Mouse (Mus musculus): ENCODE measurements around the gene Dscam.

DNA sequence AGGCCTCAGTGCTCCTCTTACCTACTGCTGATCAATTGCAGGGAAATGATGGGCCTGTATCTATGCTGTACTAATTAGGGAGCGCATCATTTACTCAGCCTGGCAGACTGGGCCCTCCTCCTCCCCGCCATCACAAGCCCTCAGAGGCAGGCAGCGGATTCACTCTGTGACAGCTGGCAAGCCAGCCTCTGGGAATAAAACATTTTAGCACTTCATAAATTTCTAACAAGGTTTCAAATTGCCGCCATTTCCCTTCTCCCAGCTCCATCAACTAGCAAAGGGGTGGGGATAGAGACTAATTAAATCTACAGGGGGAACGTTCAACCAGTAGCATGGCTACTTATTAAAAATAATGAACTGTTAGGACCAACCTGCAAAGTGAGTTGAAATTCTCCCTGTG lies 72.0 kb downstream of the Dscam start:
- TF ChIP-seq CTCF (IDR thresholded peaks at IDR 0.05; ENCODE audit: extremely low read depth, insufficient read depth, insufficient read length, insufficient replicate concordance) (no peak), POLR2A (IDR thresholded peaks at IDR 0.05; ENCODE audit: low read depth, low read length) (no peak)
